Mouse (Mus musculus): ENCODE data around the gene Gigyf2. TPM values are rescaled to one million over a fixed set of nuclear protein-coding genes. Genes with fewer than 3 reads are reported as not detected.

The Gigyf2 gene
- polyA plus RNA-seq, 1 experiment from 2014 or later = 79.7 TPM

Other genes starting within 250 kb of the Gigyf2 start
- not detected in 2 replicates for gene Alppl2, start 237.1 kb upstream of the Gigyf2 start, polyA plus RNA-seq (2015; fragmentation: Nextera tagmentation; extraction: Ambion mirVana)
- gene Alpi, start 225.4 kb upstream of the Gigyf2 start, polyA plus RNA-seq (2015; fragmentation: Nextera tagmentation; extraction: Ambion mirVana) = not detected in 2 replicates
- not detected in 2 replicates for gene Akp3, start 202.0 kb upstream of the Gigyf2 start, polyA plus RNA-seq (2015; fragmentation: Nextera tagmentation; extraction: Ambion mirVana)
- gene Ecel1, start 170.5 kb upstream of the Gigyf2 start, polyA plus RNA-seq (2015; fragmentation: Nextera tagmentation; extraction: Ambion mirVana) = 33.1 and 35.5 TPM in 2 replicates
- 6.8 and 9.0 TPM in 2 replicates for gene Prss56, start 143.7 kb upstream of the Gigyf2 start, polyA plus RNA-seq (2015; fragmentation: Nextera tagmentation; extraction: Ambion mirVana)
- 0.05 TPM in 1 of 2 replicates, not detected in the other for gene Chrnd, start 136.4 kb upstream of the Gigyf2 start, polyA plus RNA-seq (2015; fragmentation: Nextera tagmentation; extraction: Ambion mirVana)
- 0.35 and 0.58 TPM in 2 replicates for gene Chrng, start 122.3 kb upstream of the Gigyf2 start, polyA plus RNA-seq (2015; fragmentation: Nextera tagmentation; extraction: Ambion mirVana)
- gene Eif4e2, start 113.1 kb upstream of the Gigyf2 start, polyA plus RNA-seq (2015; fragmentation: Nextera tagmentation; extraction: Ambion mirVana) = 105 and 106 TPM in 2 replicates
- 1.3 and 1.5 TPM in 2 replicates for gene Efhd1, start 62.6 kb upstream of the Gigyf2 start, polyA plus RNA-seq (2015; fragmentation: Nextera tagmentation; extraction: Ambion mirVana)
- gene Kcnj13, start 67.7 kb downstream of the Gigyf2 start, polyA plus RNA-seq (2015; fragmentation: Nextera tagmentation; extraction: Ambion mirVana) = 13.8 and 31.2 TPM in 2 replicates
- gene Snorc, start 143.3 kb downstream of the Gigyf2 start, polyA plus RNA-seq (2015; fragmentation: Nextera tagmentation; extraction: Ambion mirVana) = 0.81 TPM in 1 of 2 replicates, not detected in the other
- gene Neu2, start 182.9 kb downstream of the Gigyf2 start, polyA plus RNA-seq (2015; fragmentation: Nextera tagmentation; extraction: Ambion mirVana) = 0.16 and 0.22 TPM in 2 replicates
- 9.3 and 9.5 TPM in 2 replicates for gene Ngef, start 246.9 kb downstream of the Gigyf2 start, polyA plus RNA-seq (2015; fragmentation: Nextera tagmentation; extraction: Ambion mirVana)